In the genomic region with DNA sequence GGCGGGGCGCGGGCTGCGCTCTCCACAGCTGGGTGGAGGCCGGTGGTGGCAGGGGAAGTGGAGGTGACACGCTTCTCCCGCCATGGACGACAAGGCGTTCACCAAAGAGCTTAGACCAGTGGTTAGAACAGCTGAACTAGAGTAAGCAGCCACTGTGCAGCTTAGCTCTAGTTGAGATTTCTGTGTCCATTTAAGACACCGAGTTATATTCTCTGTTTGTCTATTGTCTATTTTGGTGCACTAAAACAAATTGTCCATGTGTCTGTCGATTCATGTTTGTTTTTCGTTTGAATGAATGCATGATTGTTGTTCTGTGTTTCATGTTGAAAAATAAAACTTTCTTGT, we compare ENCODE assay signal across 9 mouse cellular contexts. TPM values are rescaled to one million over a fixed set of nuclear protein-coding genes. Genes with fewer than 3 reads are reported as not detected.
DNase-seq lines count a peak whose midpoint lies in the region; ATAC-seq lines count a peak whose summit lies in the region.
"Had no signal": no experiment of that assay in that cellular context is flagged by ENCODE, and none has a peak within 500 bp of the region (broad histone marks: within the 10 kb centered on the region; RNA-seq: fewer than 3 reads in every experiment).

No protein-coding gene starts in this region.

- no peak overlapping the region for H3K9ac ChIP-seq in liver, embryonic 11.5 days (ENCODE audit: low read depth, low read length)
- no peak overlapping the region for H3K9ac ChIP-seq in limb, embryonic 11.5 days (ENCODE audit: low read length)
- H3K9ac ChIP-seq in stomach, embryonic 14.5 days (replicated peaks; ENCODE audit: low read depth, low read length), result no peak overlapping the region

- no peak for DNase-seq in liver, embryonic 11.5 days (ENCODE audit: low spot score)
- no peak for DNase-seq in liver
- no peak for DNase-seq in forebrain, embryonic 10.5 days (ENCODE audit: extremely low spot score, low spot score)
- peak; percentile 19 for DNase-seq in limb, embryonic 11.5 days (ENCODE audit: low spot score)
- DNase-seq in adrenal gland, adult 18-20 months (ENCODE audit: low spot score in 2 of 2), result no peak
- no peak for DNase-seq in urinary bladder, postnatal 14 days (ENCODE audit: low spot score)
- DNase-seq: cerebellum, adult 11 months had no signal

- H3K4me3 ChIP-seq in liver, embryonic 11.5 days (ENCODE audit: low read depth, low read length), result 0 out of 2 replicates have a peak overlapping the region, but pooled peaks have one; percentile 10
- H3K4me3 ChIP-seq in forebrain, embryonic 10.5 days, result peak overlapping the region; percentile 34
- no peak overlapping the region for H3K4me3 ChIP-seq in limb, embryonic 11.5 days (ENCODE audit: low read depth, low read length)
- H3K4me3 ChIP-seq in stomach, embryonic 14.5 days (ENCODE audit: low read depth, low read length), result peak overlapping the region; percentile 7; the same call in 1 of the 2 replicates

- H3K4me2 ChIP-seq in liver, embryonic 11.5 days, result no peak overlapping the region
- no peak overlapping the region for H3K4me2 ChIP-seq in limb, embryonic 11.5 days (ENCODE audit: low read depth, severe bottlenecking)
- H3K4me2 ChIP-seq in stomach, embryonic 14.5 days (replicated peaks; ENCODE audit: low read depth, low read length), result no peak overlapping the region

- no peaks in the 10 kb centered on the region for H3K4me1 ChIP-seq in liver, embryonic 11.5 days (replicated peaks; ENCODE audit: control insufficient read depth, insufficient read depth, low read length)
- H3K4me1 ChIP-seq in forebrain, embryonic 10.5 days, result no peaks in the 10 kb centered on the region
- H3K4me1 ChIP-seq in limb, embryonic 11.5 days (ENCODE audit: control insufficient read depth, insufficient read depth, low read length), result no peaks in the 10 kb centered on the region
- no peaks in the 10 kb centered on the region for H3K4me1 ChIP-seq in stomach, embryonic 14.5 days (ENCODE audit: control insufficient read depth, insufficient read depth, low read length)

- no peaks in the 10 kb centered on the region for H3K36me3 ChIP-seq in liver, embryonic 11.5 days (ENCODE audit: control insufficient read depth, insufficient read depth, low read length)
- no peaks in the 10 kb centered on the region for H3K36me3 ChIP-seq in forebrain, embryonic 10.5 days (replicated peaks)
- no peaks in the 10 kb centered on the region for H3K36me3 ChIP-seq in limb, embryonic 11.5 days (ENCODE audit: control insufficient read depth, insufficient read depth, low read length)
- no peaks in the 10 kb centered on the region for H3K36me3 ChIP-seq in stomach, embryonic 14.5 days (ENCODE audit: control insufficient read depth, insufficient read depth, low read length)

- 65% methylated on average over 12 of the region's 12 CpGs for WGBS in liver, embryonic 11.5 days
- 67% methylated on average over 12 of the region's 12 CpGs for WGBS in forebrain, embryonic 10.5 days
- WGBS in limb, embryonic 11.5 days, result 64% methylated on average over 12 of the region's 12 CpGs
- WGBS in stomach, embryonic 14.5 days, result 59% methylated on average over 12 of the region's 12 CpGs

- H3K9me3 ChIP-seq in liver, embryonic 11.5 days (ENCODE audit: control insufficient read depth, low read length), result peaks cover 8% of the 10 kb centered on the region
- peaks cover 26% of the 10 kb centered on the region for H3K9me3 ChIP-seq in forebrain, embryonic 10.5 days
- H3K9me3 ChIP-seq in limb, embryonic 11.5 days (ENCODE audit: control insufficient read depth, low read length), result peaks cover 15% of the 10 kb centered on the region
- H3K9me3 ChIP-seq in stomach, embryonic 14.5 days (ENCODE audit: control insufficient read depth, low read depth, low read length), result peaks cover 9% of the 10 kb centered on the region

- ATAC-seq in liver, embryonic 11.5 days (replicated peaks; ENCODE audit: low FRiP score), result no peak
- no peak for ATAC-seq in limb, embryonic 11.5 days (ENCODE audit: insufficient number of reproducible peaks, low FRiP score, low TSS enrichment, low read depth)
- no peak for ATAC-seq in stomach, embryonic 14.5 days (ENCODE audit: insufficient number of reproducible peaks, insufficient read depth, low FRiP score, low read depth)
- no peak for ATAC-seq in activated CD4-positive, CD25-positive, alpha-beta regulatory T cell, adult 4 months

- H3K27ac ChIP-seq in liver, embryonic 11.5 days (ENCODE audit: low read depth, low read length), result no peak overlapping the region
- no peak overlapping the region for H3K27ac ChIP-seq in forebrain, embryonic 10.5 days
- H3K27ac ChIP-seq in limb, embryonic 11.5 days (replicated peaks; ENCODE audit: low read depth, low read length), result no peak overlapping the region
- H3K27ac ChIP-seq in stomach, embryonic 14.5 days (ENCODE audit: low read length), result no peak overlapping the region

- H3K27me3 ChIP-seq in liver, embryonic 11.5 days (replicated peaks; ENCODE audit: control insufficient read depth, insufficient read depth, low read length), result no peaks in the 10 kb centered on the region
- no peaks in the 10 kb centered on the region for H3K27me3 ChIP-seq in forebrain, embryonic 10.5 days (ENCODE audit: poor library complexity, severe bottlenecking)
- H3K27me3 ChIP-seq in limb, embryonic 11.5 days (ENCODE audit: control insufficient read depth, insufficient read depth, low read length), result 0 out of 2 replicates have a peak, but pooled peaks cover 2% of the 10 kb centered on the region
- H3K27me3 ChIP-seq in stomach, embryonic 14.5 days (ENCODE audit: control insufficient read depth, insufficient read depth, low read length), result no peaks in the 10 kb centered on the region

RNA-seq across cellular contexts. Expression of a gene that starts 48.6 kb away (rescaled TPM):
- polyA plus RNA-seq in liver, embryonic 11.5 days (2014; fragmentation: Nextera tagmentation; extraction: Ambion mirVana), result 39.0 and 41.7 TPM in 2 replicates
- 30.7 and 32.0 TPM in 2 replicates for polyA plus RNA-seq in forebrain, embryonic 10.5 days (2016; fragmentation: Nextera tagmentation; extraction: Ambion mirVana)
- polyA plus RNA-seq in limb, embryonic 11.5 days (2014; fragmentation: Nextera tagmentation; extraction: Ambion mirVana), result 36.8 and 38.9 TPM in 2 replicates
- polyA plus RNA-seq in stomach, embryonic 14.5 days (2014; fragmentation: Nextera tagmentation; extraction: Ambion mirVana), result 34.2 and 34.5 TPM in 2 replicates
- 10 to 100 TPM; 23.9 to 29.0 TPM for total RNA-seq in adrenal gland, adult 18-20 months (2021)
- polyA plus RNA-seq in activated CD4-positive, CD25-positive, alpha-beta regulatory T cell, adult 4 months (2017; shearing (Covaris generic)), result 10 to 100 TPM; 27.6 to 29.0 TPM

RNA-seq across cellular contexts. Expression of a gene that starts 48.9 kb away (rescaled TPM):
- polyA plus RNA-seq in liver, embryonic 11.5 days (2014; fragmentation: Nextera tagmentation; extraction: Ambion mirVana), result 3.9 and 4.4 TPM in 2 replicates
- 6.0 and 6.1 TPM in 2 replicates for polyA plus RNA-seq in forebrain, embryonic 10.5 days (2016; fragmentation: Nextera tagmentation; extraction: Ambion mirVana)
- 6.7 and 7.0 TPM in 2 replicates for polyA plus RNA-seq in limb, embryonic 11.5 days (2014; fragmentation: Nextera tagmentation; extraction: Ambion mirVana)
- 8.0 TPM in 2 replicates for polyA plus RNA-seq in stomach, embryonic 14.5 days (2014; fragmentation: Nextera tagmentation; extraction: Ambion mirVana)
- 1 to 10 TPM; 2.8 to 3.1 TPM for total RNA-seq in adrenal gland, adult 18-20 months (2021)
- polyA plus RNA-seq in activated CD4-positive, CD25-positive, alpha-beta regulatory T cell, adult 4 months (2017; shearing (Covaris generic)), result 10 to 100 TPM; 11.0 to 14.5 TPM
